Mouse (Mus musculus) neural tube, embryonic 11.5 days (tissue): ENCODE measurements around the gene Celf5. TPM values are rescaled to one million over a fixed set of nuclear protein-coding genes. Genes with fewer than 3 reads are reported as not detected.

Experiments used
- ATAC-seq: fragments of 200-750 bp; cut with Nextera tagmentation; 2 replicates; pipeline ENCODE4 v1.8.0; 2017; ENCODE audit warnings: moderate number of reproducible peaks, mild to moderate bottlenecking, moderate TSS enrichment, moderate library complexity; ENCODE audit not compliant: insufficient read depth, low FRiP score, low TSS enrichment
- DNase-seq: peaks from one replicate; pipeline ENCODE4 v3.0.0-alpha.2; 2015; ENCODE audit warnings: low spot score
- H3K27ac ChIP-seq: fragments of 300-500 bp; sonication (generic); 2 replicates; pipeline ENCODE4 v1.5.1; 2014; ENCODE audit warnings: low read depth, mild to moderate bottlenecking, low read length
- H3K27me3 ChIP-seq: fragments of 300-500 bp; sonication (generic); 2 replicates; pipeline ENCODE4 v1.6.1; 2014; ENCODE audit warnings: mild to moderate bottlenecking, low read length, mixed read lengths; ENCODE audit not compliant: control insufficient read depth, insufficient read depth
- H3K36me3 ChIP-seq: fragments of 300-500 bp; sonication (generic); 2 replicates; pipeline ENCODE4 v1.6.1; 2014; ENCODE audit warnings: mild to moderate bottlenecking, low read length, moderate library complexity, mixed read lengths; ENCODE audit not compliant: control insufficient read depth, insufficient read depth
- H3K4me1 ChIP-seq: fragments of 300-500 bp; sonication (generic); 2 replicates; pipeline ENCODE4 v1.6.1; 2014; ENCODE audit warnings: low read length, mixed read lengths; ENCODE audit not compliant: control insufficient read depth, insufficient read depth
- H3K4me2 ChIP-seq: fragments of 300-500 bp; sonication (generic); 2 replicates; pipeline ENCODE4 v1.6.1; 2014; ENCODE audit warnings: low read depth, mild to moderate bottlenecking, moderate library complexity
- H3K4me3 ChIP-seq: fragments of 300-500 bp; sonication (generic); 2 replicates; pipeline ENCODE4 v1.5.1; 2014; ENCODE audit warnings: low read depth, low read length
- H3K9ac ChIP-seq: fragments of 300-500 bp; sonication (generic); 2 replicates; pipeline ENCODE4 v1.6.1; 2014; ENCODE audit warnings: mild to moderate bottlenecking, low read length
- H3K9me3 ChIP-seq: fragments of 300-500 bp; sonication (generic); 2 replicates; pipeline ENCODE4 v1.6.1; 2016; ENCODE audit warnings: low read length; ENCODE audit not compliant: control insufficient read depth
- WGBS: fragments of 180-500 bp; shearing (Covaris S2); extraction: QIAGEN DNeasy Blood & Tissue Kit; methylation state at CpG from one replicate; pipeline ENCODE4 v1.1.7; 2014; 5-methylcytosine and 5-hydroxymethylcytosine counted together
- polyA plus RNA-seq: library from polyadenylated mRNA; unstranded; fragments of >200 nt; fragmentation: Nextera tagmentation; extraction: Ambion mirVana; gene quantifications from 2 replicates; pipeline ENCODE4 v1.2.1, GENCODE M21; 2014

The Celf5 gene
- polyA plus RNA-seq, 1 experiment from 2014 or later, result 11.1 TPM

- ATAC-seq (no peak), DNase-seq (peak; percentile 12)
- WGBS, result 3% methylated on average over 15 of the region's 33 CpGs
- H3K27ac ChIP-seq, result no peak overlapping the region
- peaks cover 14% of the 10 kb centered on the region for H3K4me1 ChIP-seq
- H3K4me3 ChIP-seq, result peak overlapping the region; percentile 31
- H3K4me2 ChIP-seq, result peak overlapping the region; percentile 44
- H3K9me3 ChIP-seq, result no peaks in the 10 kb centered on the region
- peaks cover 60% of the 10 kb centered on the region for H3K27me3 ChIP-seq
- peak overlapping the region; percentile 44; the same call in 1 of the 2 replicates for H3K9ac ChIP-seq
- H3K36me3 ChIP-seq, result no peaks in the 10 kb centered on the region
Observed at GRCm38 (mm10) chr10:81426081-81426671, 56.3 kb downstream of the Celf5 start.

GRCm38 (mm10) chr10:81425236-81425850, 57.2 kb downstream of the Celf5 start:
- Histone ChIP-seq H3K4me3 (no peak overlapping the region), H3K4me2 (no peak overlapping the region), H3K36me3 (no peaks in the 10 kb centered on the region), H3K9me3 (no peaks in the 10 kb centered on the region), H3K4me1 (peaks cover 14% of the 10 kb centered on the region), H3K9ac (no peak overlapping the region), H3K27ac (no peak overlapping the region), H3K27me3 (peaks cover 60% of the 10 kb centered on the region)
- DNase-seq (peak; percentile 12), ATAC-seq (no peak)
- 20% methylated on average over 9 of the region's 10 CpGs for WGBS

- Histone ChIP-seq H3K4me2 (no peak overlapping the region), H3K4me3 (no peak overlapping the region), H3K4me1 (peaks cover 11% of the 10 kb centered on the region), H3K36me3 (no peaks in the 10 kb centered on the region), H3K27ac (no peak overlapping the region), H3K9me3 (no peaks in the 10 kb centered on the region), H3K9ac (0 out of 2 replicates have a peak overlapping the region, but pooled peaks have one; percentile 15), H3K27me3 (peaks cover 60% of the 10 kb centered on the region)
- peak; percentile 9 for DNase-seq
- no peak for ATAC-seq
- 4% methylated on average over 25 of the region's 25 CpGs for WGBS
Observed at GRCm38 (mm10) chr10:81424246-81425051, 58.1 kb downstream of the Celf5 start.

- peaks cover 53% of the 10 kb centered on the region for H3K27me3 ChIP-seq
- no peaks in the 10 kb centered on the region for H3K36me3 ChIP-seq
- no peak overlapping the region for H3K4me2 ChIP-seq
- ATAC-seq (no peak), DNase-seq (peak; percentile 7)
- H3K9ac ChIP-seq, result no peak overlapping the region
- no peak overlapping the region for H3K27ac ChIP-seq
- H3K4me1 ChIP-seq, result peaks cover 15% of the 10 kb centered on the region
- WGBS, result 67% methylated on average over 4 of the region's 4 CpGs
- H3K9me3 ChIP-seq, result no peaks in the 10 kb centered on the region
- no peak overlapping the region for H3K4me3 ChIP-seq
Observed at GRCm38 (mm10) chr10:81423476-81424245, 58.8 kb downstream of the Celf5 start.

GRCm38 (mm10) chr10:81422661-81423217, 59.8 kb downstream of the Celf5 start:
- H3K9ac ChIP-seq, result no peak overlapping the region
- H3K4me2 ChIP-seq, result no peak overlapping the region
- 79% methylated on average over 3 of the region's 3 CpGs for WGBS
- no peak overlapping the region for H3K4me3 ChIP-seq
- H3K27me3 ChIP-seq, result peaks cover 44% of the 10 kb centered on the region
- DNase-seq (no peak), ATAC-seq (no peak)
- H3K9me3 ChIP-seq, result no peaks in the 10 kb centered on the region
- H3K4me1 ChIP-seq, result peaks cover 17% of the 10 kb centered on the region
- H3K36me3 ChIP-seq, result no peaks in the 10 kb centered on the region
- no peak overlapping the region for H3K27ac ChIP-seq

- no peak overlapping the region for H3K9ac ChIP-seq
- H3K4me3 ChIP-seq, result no peak overlapping the region
- no peak overlapping the region for H3K27ac ChIP-seq
- H3K4me1 ChIP-seq, result peaks cover 16% of the 10 kb centered on the region
- no peak for ATAC-seq
- H3K27me3 ChIP-seq, result peaks cover 39% of the 10 kb centered on the region
- 81% methylated on average over 6 of the region's 6 CpGs for WGBS
- no peak overlapping the region for H3K4me2 ChIP-seq
- no peaks in the 10 kb centered on the region for H3K9me3 ChIP-seq
- peak; percentile 8 for DNase-seq
- no peaks in the 10 kb centered on the region for H3K36me3 ChIP-seq
Observed at GRCm38 (mm10) chr10:81422191-81422590, 60.3 kb downstream of the Celf5 start.

- no peak for ATAC-seq
- Histone ChIP-seq H3K27me3 (peaks cover 34% of the 10 kb centered on the region), H3K4me3 (no peak overlapping the region), H3K27ac (no peak overlapping the region), H3K36me3 (no peaks in the 10 kb centered on the region), H3K4me1 (peaks cover 16% of the 10 kb centered on the region), H3K9me3 (no peaks in the 10 kb centered on the region), H3K4me2 (no peak overlapping the region), H3K9ac (no peak overlapping the region)
- 83% methylated on average over 5 of the region's 5 CpGs for WGBS
- peak; percentile 5 for DNase-seq
Observed at GRCm38 (mm10) chr10:81421797-81422100, 60.8 kb downstream of the Celf5 start.

- Histone ChIP-seq H3K27me3 (peaks cover 29% of the 10 kb centered on the region), H3K36me3 (no peaks in the 10 kb centered on the region), H3K4me3 (no peak overlapping the region), H3K9me3 (no peaks in the 10 kb centered on the region), H3K4me1 (peaks cover 16% of the 10 kb centered on the region), H3K4me2 (no peak overlapping the region), H3K27ac (no peak overlapping the region), H3K9ac (no peak overlapping the region)
- WGBS, result 77% methylated on average over 4 of the region's 4 CpGs
- no peak for DNase-seq
- no peak for ATAC-seq
Observed at GRCm38 (mm10) chr10:81421041-81421796, 61.3 kb downstream of the Celf5 start.
